Mouse (Mus musculus) limb, embryonic 11.5 days (tissue): Measurements from ENCODE around the gene Hspb9. TPM values are rescaled to one million over a fixed set of nuclear protein-coding genes. Genes with fewer than 3 reads are reported as not detected.

Experiments
- ATAC-seq: fragments of 200-750 bp; cut with Nextera tagmentation; 2 replicates; pipeline ENCODE4 v1.8.0; 2017; ENCODE audit warnings: low read depth; ENCODE audit not compliant: insufficient number of reproducible peaks, low FRiP score, low TSS enrichment
- DNase-seq: peaks from one replicate; pipeline ENCODE4 v3.0.0-alpha.2; 2015; ENCODE audit warnings: low spot score
- H3K27ac ChIP-seq: fragments of 300-500 bp; sonication (generic); replicated peaks from 2 replicates; pipeline ENCODE4 v1.5.1; 2014; ENCODE audit warnings: low read depth, mild to moderate bottlenecking, low read length
- H3K27me3 ChIP-seq: fragments of 300-500 bp; sonication (generic); 2 replicates; pipeline ENCODE4 v1.6.1; 2014; ENCODE audit warnings: mild to moderate bottlenecking, low read length, mixed read lengths; ENCODE audit not compliant: control insufficient read depth, insufficient read depth
- H3K36me3 ChIP-seq: fragments of 300-500 bp; sonication (generic); 2 replicates; pipeline ENCODE4 v1.6.1; 2014; ENCODE audit warnings: mild to moderate bottlenecking, low read length, moderate library complexity, mixed read lengths; ENCODE audit not compliant: control insufficient read depth, insufficient read depth
- H3K4me1 ChIP-seq: fragments of 300-500 bp; sonication (generic); 2 replicates; pipeline ENCODE4 v1.6.1; 2014; ENCODE audit warnings: low read length, mixed read lengths; ENCODE audit not compliant: control insufficient read depth, insufficient read depth
- H3K4me2 ChIP-seq: fragments of 300-500 bp; sonication (generic); 2 replicates; pipeline ENCODE4 v1.6.1; 2014; ENCODE audit warnings: low read depth, mild to moderate bottlenecking, moderate library complexity; ENCODE audit not compliant: severe bottlenecking
- H3K4me3 ChIP-seq: fragments of 300-500 bp; sonication (generic); 2 replicates; pipeline ENCODE4 v1.5.1; 2014; ENCODE audit warnings: low read depth, low read length
- H3K9ac ChIP-seq: fragments of 300-500 bp; sonication (generic); 2 replicates; pipeline ENCODE4 v1.6.1; 2014; ENCODE audit warnings: mild to moderate bottlenecking, low read length
- H3K9me3 ChIP-seq: fragments of 300-500 bp; sonication (generic); 2 replicates; pipeline ENCODE4 v1.6.1; 2016; ENCODE audit warnings: low read length; ENCODE audit not compliant: control insufficient read depth
- whole genome bisulfite sequencing: fragments of 180-500 bp; shearing (Covaris S2); extraction: QIAGEN DNeasy Blood & Tissue Kit; methylation state at CpG from one replicate; pipeline ENCODE4 v1.1.7; 2014; 5-methylcytosine and 5-hydroxymethylcytosine counted together
- polyA plus RNA-seq: library from polyadenylated mRNA; unstranded; fragments of >200 nt; fragmentation: Nextera tagmentation; extraction: Ambion mirVana; gene quantifications from 2 replicates; pipeline ENCODE4 v1.2.1, GENCODE M21; 2014

The Hspb9 gene
- polyA plus RNA-seq, 1 experiment from 2014 or later, result 0.24 TPM

GRCm38 (mm10) chr11:100738066-100738604 is 24.5 kb downstream of the Hspb9 start, which contains the start of gene Rab5c:
Gene Rab5c, minus strand, starts transcription at chr11:100738215.
- no peak within 1 kb of the TSS; the same call in 1 of the 2 replicates for H3K27ac ChIP-seq
- H3K27me3 ChIP-seq, result no peaks in the 10 kb centered on the region
- WGBS, result under 1% methylated on average over 39 of the region's 39 CpGs
- DNase-seq (peak; percentile 99), ATAC-seq (peak; percentile 98)
- H3K4me3 ChIP-seq, result peak within 1 kb of the TSS; percentile 96
- H3K36me3 ChIP-seq, result no peaks in the 10 kb centered on the region; the same call in 1 of the 2 replicates
- no peaks in the 10 kb centered on the region for H3K9me3 ChIP-seq
- H3K4me2 ChIP-seq, result peak within 1 kb of the TSS; percentile 74
- H3K4me1 ChIP-seq, result peaks cover 3% of the 10 kb centered on the region
- peak within 1 kb of the TSS; percentile 84 for H3K9ac ChIP-seq

- peak overlapping the region; percentile 96 for H3K4me3 ChIP-seq
- H3K9me3 ChIP-seq, result no peaks in the 10 kb centered on the region
- H3K27me3 ChIP-seq, result no peaks in the 10 kb centered on the region
- WGBS, result 28% methylated on average over 5 of the region's 5 CpGs
- peaks cover 3% of the 10 kb centered on the region for H3K4me1 ChIP-seq
- ATAC-seq (no peak), DNase-seq (no peak)
- peak overlapping the region; percentile 74 for H3K4me2 ChIP-seq
- H3K9ac ChIP-seq, result no peak overlapping the region
- no peak overlapping the region for H3K27ac ChIP-seq
- no peaks in the 10 kb centered on the region for H3K36me3 ChIP-seq
Observed at GRCm38 (mm10) chr11:100738749-100739148, 25.1 kb downstream of the Hspb9 start.

DNA sequence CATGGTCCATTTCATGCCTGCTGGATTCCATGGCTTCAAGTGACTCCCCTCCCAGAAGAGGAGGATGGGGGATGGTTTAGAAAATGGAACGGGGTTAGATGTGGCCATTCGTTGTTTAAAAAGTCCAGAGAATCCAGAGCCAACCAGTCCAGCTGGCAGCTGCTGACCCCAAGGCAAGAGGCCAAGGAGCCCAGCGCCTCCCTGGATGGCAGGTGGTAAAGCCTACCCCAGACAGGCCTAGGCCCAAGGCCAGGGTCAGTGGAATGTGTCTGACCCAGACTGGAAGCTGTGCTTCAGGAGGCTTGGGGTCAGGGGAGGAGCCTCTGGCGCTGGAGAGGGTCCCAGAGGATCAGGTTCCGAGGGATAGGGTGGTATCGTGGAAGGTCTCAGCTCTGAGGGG is 27.7 kb downstream of the Hspb9 start:
- no peak overlapping the region for H3K27ac ChIP-seq
- DNase-seq, result no peak
- 72% methylated on average over 6 of the region's 6 CpGs for WGBS

GRCm38 (mm10) chr11:100745085-100745484 is 31.4 kb downstream of the Hspb9 start:
- 16% methylated on average over 6 of the region's 6 CpGs for WGBS
- no peak for ATAC-seq

More for the DNA sequence above, 27.7 kb downstream of the Hspb9 start:
- no peaks in the 10 kb centered on the region for H3K9me3 ChIP-seq
- H3K4me2 ChIP-seq, result no peak overlapping the region
- no peak for ATAC-seq
- H3K4me3 ChIP-seq, result no peak overlapping the region
- H3K27me3 ChIP-seq, result no peaks in the 10 kb centered on the region
- no peak overlapping the region for H3K9ac ChIP-seq
- no peaks in the 10 kb centered on the region for H3K36me3 ChIP-seq
- H3K4me1 ChIP-seq, result peaks cover 3% of the 10 kb centered on the region

GRCm38 (mm10) chr11:100746546-100746945 is 32.9 kb downstream of the Hspb9 start:
- ATAC-seq, result no peak
- no peak for DNase-seq
- no peaks in the 10 kb centered on the region for H3K36me3 ChIP-seq
- H3K9me3 ChIP-seq, result no peaks in the 10 kb centered on the region
- H3K4me2 ChIP-seq, result no peak overlapping the region
- 85% methylated on average over 10 of the region's 10 CpGs for WGBS
- no peaks in the 10 kb centered on the region for H3K4me1 ChIP-seq
- H3K4me3 ChIP-seq, result no peak overlapping the region
- no peak overlapping the region for H3K9ac ChIP-seq
- 0 out of 2 replicates have a peak, but pooled peaks cover 2% of the 10 kb centered on the region for H3K27me3 ChIP-seq
- H3K27ac ChIP-seq, result no peak overlapping the region

More at GRCm38 (mm10) chr11:100745085-100745484, 31.4 kb downstream of the Hspb9 start:
- Histone ChIP-seq H3K4me1 (no peaks in the 10 kb centered on the region), H3K27me3 (0 out of 2 replicates have a peak, but pooled peaks cover 2% of the 10 kb centered on the region), H3K4me2 (no peak overlapping the region), H3K9ac (no peak overlapping the region), H3K9me3 (no peaks in the 10 kb centered on the region), H3K36me3 (no peaks in the 10 kb centered on the region), H3K4me3 (no peak overlapping the region), H3K27ac (no peak overlapping the region)
- DNase-seq, result peak; percentile 64

DNA sequence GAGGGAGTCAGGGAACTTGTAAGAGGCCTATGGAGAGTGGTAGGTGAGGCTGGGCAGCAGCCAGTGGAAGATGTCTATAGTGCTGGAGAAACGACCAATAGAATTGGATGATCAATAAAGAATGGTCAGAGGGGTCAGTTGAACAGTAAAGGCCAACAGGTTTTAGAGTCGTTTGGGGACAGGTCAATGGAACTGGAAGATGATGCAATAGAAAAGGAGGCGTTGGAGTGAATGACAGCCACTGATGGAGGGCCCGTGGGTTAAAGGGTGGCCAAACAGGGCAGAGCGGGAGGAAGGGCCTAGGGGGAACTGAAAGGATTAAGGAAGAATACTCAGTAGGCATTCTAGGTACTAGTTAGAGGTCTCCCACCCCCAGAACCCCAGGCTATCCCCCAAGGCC is 33.5 kb downstream of the Hspb9 start:
- 68% methylated on average over 5 of the region's 5 CpGs for WGBS
- H3K27me3 ChIP-seq, result peaks cover 2% of the 10 kb centered on the region; the same call in 1 of the 2 replicates
- ATAC-seq, result no peak

GRCm38 (mm10) chr11:100748620-100749019 is 35.0 kb downstream of the Hspb9 start:
- Histone ChIP-seq H3K9me3 (no peaks in the 10 kb centered on the region), H3K27ac (no peak overlapping the region), H3K4me1 (no peaks in the 10 kb centered on the region), H3K27me3 (peaks cover 2% of the 10 kb centered on the region; the same call in 1 of the 2 replicates), H3K4me2 (no peak overlapping the region), H3K36me3 (no peaks in the 10 kb centered on the region), H3K9ac (no peak overlapping the region), H3K4me3 (no peak overlapping the region)
- no peak for DNase-seq
- ATAC-seq, result no peak
- 81% methylated on average over 4 of the region's 4 CpGs for WGBS

More for the DNA sequence above, 33.5 kb downstream of the Hspb9 start:
- Histone ChIP-seq H3K36me3 (no peaks in the 10 kb centered on the region), H3K9ac (no peak overlapping the region), H3K27ac (no peak overlapping the region), H3K4me3 (no peak overlapping the region), H3K4me1 (no peaks in the 10 kb centered on the region), H3K9me3 (no peaks in the 10 kb centered on the region), H3K4me2 (no peak overlapping the region)
- DNase-seq, result no peak

GRCm38 (mm10) chr11:100749469-100749868 is 35.8 kb downstream of the Hspb9 start:
- H3K36me3 ChIP-seq, result no peaks in the 10 kb centered on the region
- no peaks in the 10 kb centered on the region for H3K9me3 ChIP-seq
- no peak for ATAC-seq
- H3K9ac ChIP-seq, result no peak overlapping the region
- DNase-seq, result no peak
- 39% methylated on average over 25 of the region's 25 CpGs for WGBS
- no peaks in the 10 kb centered on the region for H3K4me1 ChIP-seq
- peaks cover 2% of the 10 kb centered on the region; the same call in 1 of the 2 replicates for H3K27me3 ChIP-seq
- H3K4me3 ChIP-seq, result no peak overlapping the region
- no peak overlapping the region for H3K27ac ChIP-seq
- no peak overlapping the region for H3K4me2 ChIP-seq
